19 mouse cellular contexts compared by ENCODE assay signal in genomic region chr13:44798280-44798679, GRCm38 (mm10).
DNase-seq lines count a peak whose midpoint lies in the region; ATAC-seq and TF ChIP-seq lines count a peak whose summit lies in the region.
"Had no signal": no experiment of that assay in that cellular context is flagged by ENCODE, and none has a peak within 500 bp of the region (broad histone marks: within the 10 kb centered on the region; RNA-seq: fewer than 3 reads in every experiment).

No protein-coding gene starts in this region.

- peak; percentile 50 for DNase-seq in hindbrain, postnatal 0 days (ENCODE audit: low spot score)
- no peak for DNase-seq in hindbrain, embryonic 14.5 days (ENCODE audit: low spot score)
- DNase-seq in lung, embryonic 14.5 days, result no peak
- no peak for DNase-seq in lung, postnatal 25 days (ENCODE audit: low spot score)
- peak; percentile 23 for DNase-seq in brain, embryonic 14.5 days (ENCODE audit: low read depth)
- DNase-seq in stomach, postnatal 0 days (ENCODE audit: low spot score), result no peak
- DNase-seq: adrenal gland, postnatal 36 days; cerebellum, adult 18-20 months; gastrocnemius, postnatal 14 days; lung, adult 18-20 months; right cerebral cortex, postnatal 14 days; thymus, adult 2 months had no signal

- no peaks in the 10 kb centered on the region for H3K9me3 ChIP-seq in hindbrain, postnatal 0 days (ENCODE audit: low read length)
- H3K9me3 ChIP-seq in hindbrain, embryonic 14.5 days (ENCODE audit: control insufficient read depth, low read length), result no peaks in the 10 kb centered on the region
- H3K9me3 ChIP-seq in lung, embryonic 14.5 days (ENCODE audit: low read depth, low read length), result no peaks in the 10 kb centered on the region
- no peaks in the 10 kb centered on the region for H3K9me3 ChIP-seq in stomach, postnatal 0 days (ENCODE audit: control insufficient read depth, low read length)
- H3K9me3 ChIP-seq: forebrain, embryonic 10.5 days; kidney, embryonic 15.5 days; midbrain, embryonic 12.5 days; stomach, embryonic 15.5 days had no signal

- H3K4me1 ChIP-seq in hindbrain, postnatal 0 days (ENCODE audit: insufficient read depth, low read length), result no peaks in the 10 kb centered on the region
- peaks cover 11% of the 10 kb centered on the region; the same call in 1 of the 2 replicates for H3K4me1 ChIP-seq in hindbrain, embryonic 14.5 days (replicated peaks; ENCODE audit: control insufficient read depth, insufficient read depth, low read length)
- H3K4me1 ChIP-seq in lung, embryonic 14.5 days (ENCODE audit: insufficient read depth), result no peaks in the 10 kb centered on the region
- H3K4me1 ChIP-seq in stomach, postnatal 0 days (replicated peaks; ENCODE audit: control insufficient read depth, insufficient read depth), result no peaks in the 10 kb centered on the region

- H3K4me2 ChIP-seq in hindbrain, postnatal 0 days (ENCODE audit: low read depth, low read length), result no peak overlapping the region
- no peak overlapping the region for H3K4me2 ChIP-seq in hindbrain, embryonic 14.5 days (replicated peaks)
- H3K4me2 ChIP-seq in lung, embryonic 14.5 days, result no peak overlapping the region
- H3K4me2 ChIP-seq in stomach, postnatal 0 days (replicated peaks; ENCODE audit: low read depth), result no peak overlapping the region
- H3K4me2 ChIP-seq: kidney, embryonic 15.5 days; midbrain, embryonic 12.5 days; stomach, embryonic 15.5 days had no signal

- peak; percentile 63 for TF ChIP-seq CTCF in hindbrain, postnatal 0 days (IDR thresholded peaks at IDR 0.05; ENCODE audit: low read depth)
- peak; percentile 32 for TF ChIP-seq CTCF in lung, embryonic 14.5 days (IDR thresholded peaks at IDR 0.05; ENCODE audit: low read depth)
- TF ChIP-seq CTCF in brain, embryonic 14.5 days (IDR thresholded peaks at IDR 0.05; ENCODE audit: borderline replicate concordance, extremely low read depth, insufficient read depth, insufficient read length), result no peak
- peak; percentile 62 for TF ChIP-seq CTCF in stomach, postnatal 0 days (IDR thresholded peaks at IDR 0.05; ENCODE audit: low read depth)

- no peak overlapping the region for H3K9ac ChIP-seq in hindbrain, postnatal 0 days (replicated peaks; ENCODE audit: low read length)
- H3K9ac ChIP-seq in hindbrain, embryonic 14.5 days, result no peak overlapping the region
- H3K9ac ChIP-seq in lung, embryonic 14.5 days, result no peak overlapping the region
- no peak overlapping the region for H3K9ac ChIP-seq in stomach, postnatal 0 days (ENCODE audit: low read length)
- H3K9ac ChIP-seq: kidney, embryonic 15.5 days; midbrain, embryonic 12.5 days; stomach, embryonic 15.5 days had no signal

- no peak overlapping the region for H3K4me3 ChIP-seq in hindbrain, postnatal 0 days (ENCODE audit: low read length)
- no peak overlapping the region for H3K4me3 ChIP-seq in hindbrain, embryonic 14.5 days (replicated peaks; ENCODE audit: low read length)
- no peak overlapping the region for H3K4me3 ChIP-seq in lung, embryonic 14.5 days (ENCODE audit: low read depth, low read length)
- H3K4me3 ChIP-seq in stomach, postnatal 0 days (ENCODE audit: low read depth, low read length), result no peak overlapping the region
- H3K4me3 ChIP-seq: forebrain, embryonic 10.5 days; kidney, embryonic 15.5 days; midbrain, embryonic 12.5 days; stomach, embryonic 15.5 days had no signal

- ATAC-seq in hindbrain, postnatal 0 days, result no peak
- no peak for ATAC-seq in hindbrain, embryonic 14.5 days (ENCODE audit: low FRiP score)
- no peak for ATAC-seq in lung, embryonic 14.5 days (ENCODE audit: insufficient read depth)
- ATAC-seq in stomach, postnatal 0 days (ENCODE audit: low FRiP score, low TSS enrichment), result no peak
- no peak for ATAC-seq in activated CD4-positive, CD25-positive, alpha-beta regulatory T cell, adult 4 months
- ATAC-seq: Patski had no signal

- no peak overlapping the region for H3K27ac ChIP-seq in hindbrain, postnatal 0 days
- H3K27ac ChIP-seq in hindbrain, embryonic 14.5 days, result no peak overlapping the region
- no peak overlapping the region for H3K27ac ChIP-seq in lung, embryonic 14.5 days (ENCODE audit: low read depth)
- H3K27ac ChIP-seq in stomach, postnatal 0 days (replicated peaks), result no peak overlapping the region
- H3K27ac ChIP-seq: forebrain, embryonic 10.5 days; kidney, embryonic 15.5 days; macrophage; midbrain, embryonic 12.5 days; stomach, embryonic 15.5 days had no signal

- no peaks in the 10 kb centered on the region for H3K36me3 ChIP-seq in hindbrain, postnatal 0 days (ENCODE audit: insufficient read depth, low read length)
- H3K36me3 ChIP-seq in hindbrain, embryonic 14.5 days (replicated peaks; ENCODE audit: control insufficient read depth, insufficient read depth), result no peaks in the 10 kb centered on the region
- H3K36me3 ChIP-seq in lung, embryonic 14.5 days (ENCODE audit: insufficient read depth), result no peaks in the 10 kb centered on the region
- no peaks in the 10 kb centered on the region for H3K36me3 ChIP-seq in stomach, postnatal 0 days (ENCODE audit: control insufficient read depth, insufficient read depth, low read length)
- H3K36me3 ChIP-seq: forebrain, embryonic 10.5 days; kidney, embryonic 15.5 days; midbrain, embryonic 12.5 days; stomach, embryonic 15.5 days had no signal

- no peak for TF ChIP-seq POLR2A in brain, embryonic 14.5 days (IDR thresholded peaks at IDR 0.05; ENCODE audit: borderline replicate concordance, extremely low read depth, insufficient read depth, insufficient read length, poor library complexity, severe bottlenecking)

- no peak for TF ChIP-seq EP300 in stomach, postnatal 0 days (optimal IDR thresholded peaks at IDR 0.05)

- 86% methylated on average over 3 of the region's 3 CpGs for WGBS in hindbrain, postnatal 0 days
- 86% methylated on average over 3 of the region's 3 CpGs for WGBS in hindbrain, embryonic 14.5 days
- 83% methylated on average over 3 of the region's 3 CpGs for WGBS in lung, embryonic 14.5 days
- 79% methylated on average over 3 of the region's 3 CpGs for WGBS in stomach, postnatal 0 days

- H3K27me3 ChIP-seq in hindbrain, postnatal 0 days (ENCODE audit: insufficient read depth, low read length), result no peaks in the 10 kb centered on the region
- no peaks in the 10 kb centered on the region for H3K27me3 ChIP-seq in hindbrain, embryonic 14.5 days (ENCODE audit: control insufficient read depth, insufficient read depth, low read length)
- no peaks in the 10 kb centered on the region for H3K27me3 ChIP-seq in lung, embryonic 14.5 days (ENCODE audit: insufficient read depth, low read length)
- no peaks in the 10 kb centered on the region for H3K27me3 ChIP-seq in stomach, postnatal 0 days (ENCODE audit: control insufficient read depth, insufficient read depth, low read length)
- H3K27me3 ChIP-seq: kidney, embryonic 15.5 days; midbrain, embryonic 12.5 days; Patski; stomach, embryonic 15.5 days had no signal

Comparison
In these comparisons a context has a peak if more than half of its experiments do, and no peak if none do; other contexts are left out.
1. DNase-seq: peak in hindbrain, postnatal 0 days (single experiment) and brain, embryonic 14.5 days (single experiment); none in hindbrain, embryonic 14.5 days (single experiment), lung, embryonic 14.5 days (single experiment), lung, postnatal 25 days (single experiment) and stomach, postnatal 0 days (single experiment).